Mouse (Mus musculus) neural tube, embryonic 12.5 days (tissue): Measurements from ENCODE around the gene Cdk18. TPM values are rescaled to one million over a fixed set of nuclear protein-coding genes. Genes with fewer than 3 reads are reported as not detected.

Source experiments
- ATAC-seq: fragments of 200-750 bp; cut with Nextera tagmentation; 2 replicates; pipeline ENCODE4 v1.8.0; 2017; ENCODE audit warnings: low read depth, mild to moderate bottlenecking, moderate TSS enrichment, moderate library complexity; ENCODE audit not compliant: low FRiP score
- H3K27ac ChIP-seq: fragments of 300-500 bp; sonication (generic); 2 replicates; pipeline ENCODE4 v1.5.1; 2016
- H3K27me3 ChIP-seq: fragments of 300-500 bp; sonication (generic); replicated peaks from 2 replicates; pipeline ENCODE4 v1.6.1; 2016; ENCODE audit warnings: mild to moderate bottlenecking
- H3K36me3 ChIP-seq: fragments of 300-500 bp; sonication (generic); 2 replicates; pipeline ENCODE4 v1.6.1; 2016; ENCODE audit warnings: mild to moderate bottlenecking
- H3K4me1 ChIP-seq: fragments of 300-500 bp; sonication (generic); 2 replicates; pipeline ENCODE4 v1.6.1; 2016
- H3K4me2 ChIP-seq: fragments of 300-500 bp; sonication (generic); replicated peaks from 2 replicates; pipeline ENCODE4 v1.6.1; 2016; ENCODE audit warnings: mild to moderate bottlenecking
- H3K4me3 ChIP-seq: fragments of 300-500 bp; sonication (generic); 2 replicates; pipeline ENCODE4 v1.5.1; 2016
- H3K9ac ChIP-seq: fragments of 300-500 bp; sonication (generic); 2 replicates; pipeline ENCODE4 v1.6.1; 2016; ENCODE audit warnings: mild to moderate bottlenecking
- H3K9me3 ChIP-seq: fragments of 300-500 bp; sonication (generic); 2 replicates; pipeline ENCODE4 v1.6.1; 2016; ENCODE audit warnings: mild to moderate bottlenecking
- WGBS: fragments of 180-500 bp; shearing (Covaris S2); methylation state at CpG from one replicate; pipeline ENCODE4 v1.1.7; 2016; 5-methylcytosine and 5-hydroxymethylcytosine counted together
- polyA plus RNA-seq: library from polyadenylated mRNA; unstranded; fragments of >200 nt; fragmentation: Nextera tagmentation; extraction: Ambion mirVana; gene quantifications from 2 replicates; pipeline ENCODE4 v1.2.1, GENCODE M21; 2016

Cdk18 gene
- polyA plus RNA-seq, 1 experiment from 2014 or later, result 0.84 TPM

DNA sequence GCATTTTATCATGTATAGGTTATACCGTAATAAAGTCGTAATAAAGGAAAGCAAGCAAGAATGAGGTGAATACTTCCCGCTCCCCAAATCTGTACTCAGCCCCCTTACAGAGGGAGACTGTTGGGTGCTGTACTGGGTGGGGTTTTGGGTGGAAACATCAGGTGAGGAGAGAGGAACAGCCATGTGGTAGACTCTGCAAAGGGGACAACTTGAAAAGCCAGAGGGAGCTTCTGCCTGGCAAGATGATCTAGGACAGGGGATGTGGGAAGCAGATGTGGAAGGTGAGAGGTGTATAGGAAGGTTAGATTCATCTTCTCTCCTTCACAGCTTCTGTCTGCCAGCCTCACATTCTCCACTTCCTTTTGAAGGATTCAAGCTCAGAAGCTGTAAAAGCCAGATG, 68.8 kb downstream of the Cdk18 start:
- WGBS, result 85% methylated on average over 3 of the region's 3 CpGs
- Histone ChIP-seq H3K4me2 (no peak overlapping the region), H3K27me3 (peaks cover 39% of the 10 kb centered on the region), H3K4me3 (no peak overlapping the region), H3K9ac (no peak overlapping the region), H3K9me3 (no peaks in the 10 kb centered on the region), H3K4me1 (peaks cover 12% of the 10 kb centered on the region), H3K36me3 (no peaks in the 10 kb centered on the region), H3K27ac (no peak overlapping the region)
- ATAC-seq, result no peak

DNA sequence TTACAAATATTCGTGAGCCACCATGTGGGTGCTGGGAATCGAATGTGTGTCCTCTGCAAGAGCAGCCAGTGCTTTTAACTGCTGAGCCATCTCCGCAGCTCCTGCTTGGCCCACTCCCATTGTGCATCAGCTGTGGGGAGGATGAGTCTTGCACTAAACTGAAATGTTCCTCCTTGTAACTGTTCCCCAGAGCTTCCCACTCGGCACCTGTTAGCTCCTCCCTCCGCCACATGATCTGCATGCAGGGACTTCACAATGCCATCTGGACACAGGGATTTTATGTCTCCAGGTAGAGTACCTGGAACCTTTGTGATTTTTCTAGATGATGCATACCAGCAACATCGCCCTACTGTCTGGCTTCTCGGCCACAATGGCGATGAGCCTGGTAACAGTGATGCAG, 70.0 kb downstream of the Cdk18 start:
- Histone ChIP-seq H3K36me3 (no peaks in the 10 kb centered on the region), H3K9me3 (no peaks in the 10 kb centered on the region), H3K4me2 (no peak overlapping the region), H3K4me3 (no peak overlapping the region), H3K27me3 (peaks cover 48% of the 10 kb centered on the region), H3K27ac (no peak overlapping the region), H3K9ac (no peak overlapping the region), H3K4me1 (peaks cover 12% of the 10 kb centered on the region)
- WGBS, result 86% methylated on average over 8 of the region's 8 CpGs
- no peak for ATAC-seq

DNA sequence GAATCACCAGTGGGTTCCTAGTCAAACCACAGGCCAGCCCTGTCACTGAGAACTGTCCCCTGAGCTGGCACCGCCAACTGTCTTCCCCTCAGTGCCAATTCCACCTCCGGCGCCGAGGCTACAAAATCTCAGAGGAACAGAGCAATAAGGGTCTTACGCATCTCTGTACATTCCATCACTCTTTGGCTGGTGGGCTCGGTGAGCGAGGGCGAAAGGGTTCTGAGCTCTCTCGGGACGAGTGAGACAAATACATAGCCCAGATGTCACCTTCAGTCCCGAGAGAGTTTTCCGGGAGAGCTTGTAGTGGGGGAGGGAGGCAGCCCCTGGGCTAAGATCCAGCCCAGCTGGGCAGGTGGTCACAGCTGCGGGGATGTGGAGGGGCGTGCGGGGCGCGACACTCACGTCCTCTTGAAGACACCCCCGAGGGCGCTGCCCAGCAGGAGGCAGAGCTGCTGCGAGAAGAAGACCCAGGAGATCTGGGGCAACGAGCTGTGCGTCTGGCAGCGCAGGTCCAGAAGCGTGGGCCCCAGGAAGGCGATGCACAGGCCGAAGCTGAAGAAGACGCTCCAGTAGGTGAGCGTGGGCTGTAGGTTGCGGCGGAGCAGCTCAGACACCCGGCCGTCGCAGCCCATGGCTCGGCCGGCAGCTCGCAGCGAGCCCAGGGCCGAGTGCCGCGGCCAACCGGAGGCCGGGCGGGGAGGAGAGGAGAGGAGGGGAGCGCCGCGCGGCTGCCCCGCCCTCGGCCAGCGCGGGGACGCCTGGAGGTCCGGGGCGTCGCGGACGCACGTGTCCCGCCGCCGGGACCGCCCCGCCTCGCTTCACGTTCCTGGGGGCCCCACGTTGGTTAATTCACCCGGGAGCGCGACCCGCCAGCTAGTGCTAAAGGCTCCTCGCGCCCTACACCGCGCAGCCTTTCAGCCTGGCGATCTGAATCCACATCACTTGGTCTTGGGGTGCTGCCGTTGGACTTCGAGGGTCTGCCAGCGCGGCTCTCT, 71.9 kb downstream of the Cdk18 start, which contains the start of gene Mfsd4a:
Gene Mfsd4a, minus strand, starts transcription at position 802 of the 995 bp plus-strand sequence.
- H3K36me3 ChIP-seq, result no peaks in the 10 kb centered on the region
- peak within 1 kb of the TSS; percentile 86 for H3K4me2 ChIP-seq
- 3% methylated on average over 75 of the region's 80 CpGs for WGBS
- ATAC-seq, result peak; percentile 63
- H3K4me1 ChIP-seq, result peaks cover 12% of the 10 kb centered on the region
- no peaks in the 10 kb centered on the region for H3K9me3 ChIP-seq
- no peak within 1 kb of the TSS for H3K27ac ChIP-seq
- peak within 1 kb of the TSS; percentile 62 for H3K9ac ChIP-seq
- peak within 1 kb of the TSS; percentile 41 for H3K4me3 ChIP-seq
- H3K27me3 ChIP-seq, result peaks cover 48% of the 10 kb centered on the region

DNA sequence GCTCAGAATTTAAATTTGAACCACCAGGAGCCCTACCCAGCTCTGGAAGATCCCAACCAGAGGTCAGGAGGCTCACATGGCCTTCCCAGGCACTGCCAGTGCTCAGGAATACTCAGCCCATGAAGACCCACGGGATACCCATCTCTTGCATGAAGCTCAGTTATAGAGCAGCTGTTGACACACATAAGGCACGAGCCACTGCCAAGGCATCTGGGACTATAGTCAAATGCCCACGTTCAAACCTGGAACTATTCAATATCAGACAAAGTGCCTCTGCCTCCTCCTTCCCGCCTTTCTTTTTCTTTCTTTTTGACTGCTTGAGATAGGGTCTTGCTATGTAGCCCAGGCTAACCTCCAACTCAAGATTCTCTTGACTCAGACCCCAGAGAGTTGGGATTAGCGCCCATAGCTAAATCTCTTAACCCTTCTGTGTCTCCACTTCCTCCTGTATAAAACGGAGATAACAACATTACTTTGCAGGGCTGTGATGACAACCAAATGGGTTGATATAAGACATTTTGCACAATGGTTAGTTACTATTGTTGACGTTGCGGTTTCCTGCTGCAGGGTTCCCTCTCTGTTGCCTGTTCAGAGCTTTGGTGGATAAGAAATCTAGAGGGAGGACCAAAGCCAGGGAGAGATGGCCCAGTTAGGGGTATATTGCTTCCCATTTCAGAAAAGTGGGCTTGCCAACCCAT, 73.9 kb downstream of the Cdk18 start:
- no peaks in the 10 kb centered on the region for H3K9me3 ChIP-seq
- no peak for ATAC-seq
- no peak overlapping the region for H3K4me2 ChIP-seq
- H3K4me3 ChIP-seq, result no peak overlapping the region
- no peak overlapping the region for H3K9ac ChIP-seq
- 81% methylated on average over 8 of the region's 8 CpGs for WGBS
- peaks cover 48% of the 10 kb centered on the region for H3K27me3 ChIP-seq
- peaks cover 12% of the 10 kb centered on the region for H3K4me1 ChIP-seq
- no peaks in the 10 kb centered on the region for H3K36me3 ChIP-seq
- no peak overlapping the region for H3K27ac ChIP-seq

DNA sequence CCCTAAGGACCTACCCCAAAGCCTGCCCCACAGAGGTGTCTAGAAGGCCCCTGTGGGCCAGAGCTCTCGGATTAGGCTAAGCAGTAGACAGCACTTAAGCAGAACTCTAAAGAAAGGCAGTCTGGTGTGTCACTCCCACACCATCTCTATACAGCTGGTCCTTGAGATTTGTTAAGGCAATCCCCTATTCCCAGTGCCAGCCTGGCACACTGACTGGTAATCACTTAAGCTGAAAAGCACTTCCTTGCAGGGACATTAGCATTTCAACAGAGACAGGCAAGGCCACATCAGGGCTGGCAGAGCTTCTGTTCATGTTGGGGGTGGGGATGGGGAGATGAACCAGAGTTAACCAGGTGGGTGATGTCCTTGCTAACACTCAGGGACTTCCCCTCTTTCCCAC, 74.5 kb downstream of the Cdk18 start:
- peaks cover 48% of the 10 kb centered on the region for H3K27me3 ChIP-seq

DNA sequence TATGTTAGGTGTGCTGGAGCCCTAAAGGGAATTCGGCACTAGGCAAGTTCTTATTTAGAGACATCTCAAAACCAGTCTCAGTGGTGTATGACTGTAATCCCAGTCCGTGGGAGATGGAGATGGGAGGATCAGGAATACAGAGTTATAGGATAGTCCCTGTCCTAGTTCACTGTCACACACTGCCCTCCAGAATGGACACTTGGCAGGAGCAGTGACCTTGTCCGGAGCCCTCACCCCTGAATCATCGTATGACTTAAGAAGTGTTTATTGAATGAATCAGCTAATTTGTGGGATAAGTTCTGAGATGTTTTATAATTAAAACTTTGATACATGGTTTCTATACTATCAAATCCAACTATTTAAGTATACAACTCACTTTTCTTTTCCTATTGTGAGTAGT, 76.4 kb downstream of the Cdk18 start:
- 86% methylated on average over 4 of the region's 4 CpGs for WGBS
- no peak overlapping the region for H3K9ac ChIP-seq
- H3K4me1 ChIP-seq, result peaks cover 11% of the 10 kb centered on the region
- H3K4me3 ChIP-seq, result no peak overlapping the region
- H3K36me3 ChIP-seq, result no peaks in the 10 kb centered on the region
- ATAC-seq, result no peak
- H3K9me3 ChIP-seq, result no peaks in the 10 kb centered on the region
- H3K4me2 ChIP-seq, result no peak overlapping the region
- peaks cover 32% of the 10 kb centered on the region for H3K27me3 ChIP-seq
- H3K27ac ChIP-seq, result no peak overlapping the region

More for the DNA sequence above, 74.5 kb downstream of the Cdk18 start:
- 49% methylated on average over 1 of the region's 1 CpGs for WGBS
- no peaks in the 10 kb centered on the region for H3K9me3 ChIP-seq
- no peak overlapping the region for H3K4me3 ChIP-seq
- ATAC-seq, result no peak
- peaks cover 12% of the 10 kb centered on the region for H3K4me1 ChIP-seq
- no peak overlapping the region for H3K27ac ChIP-seq
- no peak overlapping the region for H3K4me2 ChIP-seq
- H3K36me3 ChIP-seq, result no peaks in the 10 kb centered on the region
- H3K9ac ChIP-seq, result no peak overlapping the region

Other genes starting within 250 kb of the Cdk18 start
- 90.7 and 91.4 TPM in 2 replicates for gene Nucks1, start 229.2 kb downstream of the Cdk18 start, polyA plus RNA-seq
- gene Slc45a3, start 176.7 kb downstream of the Cdk18 start, polyA plus RNA-seq, result 8.2 and 11.1 TPM in 2 replicates
- gene Elk4, start 132.1 kb downstream of the Cdk18 start, polyA plus RNA-seq, result 16.1 and 16.2 TPM in 2 replicates
- 9.8 and 11.2 TPM in 2 replicates for gene Mfsd4a, start 71.6 kb downstream of the Cdk18 start, polyA plus RNA-seq
- 11.7 and 11.9 TPM in 2 replicates for gene Lemd1, start 51.7 kb upstream of the Cdk18 start, polyA plus RNA-seq
- gene AC124108.1, start 51.8 kb upstream of the Cdk18 start, polyA plus RNA-seq, result 3.0 and 3.7 TPM in 2 replicates
- 0.74 and 0.86 TPM in 2 replicates for gene Gm10188, start 90.1 kb upstream of the Cdk18 start, polyA plus RNA-seq
- gene Klhdc8a, start 158.9 kb upstream of the Cdk18 start, polyA plus RNA-seq, result 3.3 and 4.0 TPM in 2 replicates
- 21.8 and 22.8 TPM in 2 replicates for gene Nuak2, start 176.4 kb upstream of the Cdk18 start, polyA plus RNA-seq